Mouse (Mus musculus): ENCODE results near the gene Ctnnd2. TPM values are rescaled to one million over a fixed set of nuclear protein-coding genes. Genes with fewer than 3 reads are reported as not detected.

The Ctnnd2 gene
- total and polyA plus RNA-seq, 3 experiments = 0.16 TPM; not detected in 2

GRCm38 (mm10) chr15:30762695-30763285, 590.4 kb downstream of the Ctnnd2 start:
- H3K9me3 ChIP-seq (replicated peaks) = no peaks in the 10 kb centered on the region
- H3K36me3 ChIP-seq (replicated peaks) = no peaks in the 10 kb centered on the region
- no peaks in the 10 kb centered on the region for H3K27me3 ChIP-seq (ENCODE audit: insufficient read depth, low read length)
- ATAC-seq (ENCODE audit: extremely low read depth, insufficient number of reproducible peaks, low FRiP score, poor library complexity, severe bottlenecking) (no peak), DNase-seq (ENCODE audit: low spot score) (no peak)
- H3K4me3 ChIP-seq (ENCODE audit: low read depth, low read length) = no peak overlapping the region
- H3K4me1 ChIP-seq (ENCODE audit: insufficient read depth, low read depth, low read length) = no peaks in the 10 kb centered on the region
- TF ChIP-seq TAL1 (conservative IDR thresholded peaks at IDR 0.05; ENCODE audit: low read depth, low read length) (no peak), POLR2AphosphoS5 (IDR thresholded peaks at IDR 0.05; ENCODE audit: insufficient replicate concordance, low read depth, low read length) (no peak), GATA2 (IDR thresholded peaks at IDR 0.05; ENCODE audit: borderline replicate concordance, low read depth, low read length) (no peak), GATA1 (IDR thresholded peaks at IDR 0.05; ENCODE audit: borderline replicate concordance, low read length) (no peak), CTCF (IDR thresholded peaks at IDR 0.05; ENCODE audit: low read depth, low read length) (no peak)

- DNase-seq (ENCODE audit: low spot score) (no peak), ATAC-seq (ENCODE audit: extremely low read depth, insufficient number of reproducible peaks, low FRiP score, poor library complexity, severe bottlenecking) (no peak)
- H3K4me1 ChIP-seq (ENCODE audit: insufficient read depth, low read depth, low read length) = no peaks in the 10 kb centered on the region
- H3K27me3 ChIP-seq (ENCODE audit: insufficient read depth, low read length) = no peaks in the 10 kb centered on the region
- peaks cover 3% of the 10 kb centered on the region; the same call in 1 of the 2 replicates for H3K9me3 ChIP-seq (replicated peaks)
- H3K4me3 ChIP-seq (ENCODE audit: low read depth, low read length) = no peak overlapping the region
- no peaks in the 10 kb centered on the region for H3K36me3 ChIP-seq (replicated peaks)
- TF ChIP-seq POLR2AphosphoS5 (IDR thresholded peaks at IDR 0.05; ENCODE audit: insufficient replicate concordance, low read depth, low read length) (no peak), GATA2 (IDR thresholded peaks at IDR 0.05; ENCODE audit: borderline replicate concordance, low read depth, low read length) (no peak), CTCF (IDR thresholded peaks at IDR 0.05; ENCODE audit: low read depth, low read length) (no peak), TAL1 (conservative IDR thresholded peaks at IDR 0.05; ENCODE audit: low read depth, low read length) (no peak), GATA1 (IDR thresholded peaks at IDR 0.05; ENCODE audit: borderline replicate concordance, low read length) (no peak)
Measured at GRCm38 (mm10) chr15:30776931-30777330, 604.5 kb downstream of the Ctnnd2 start.

- Histone ChIP-seq H3K36me3 (replicated peaks) (no peaks in the 10 kb centered on the region), H3K27me3 (ENCODE audit: insufficient read depth, low read length) (no peaks in the 10 kb centered on the region), H3K9me3 (replicated peaks) (peaks cover 3% of the 10 kb centered on the region; the same call in 1 of the 2 replicates), H3K4me1 (ENCODE audit: insufficient read depth, low read depth, low read length) (no peaks in the 10 kb centered on the region), H3K4me3 (ENCODE audit: low read depth, low read length) (no peak overlapping the region)
- no peak for ATAC-seq (ENCODE audit: extremely low read depth, insufficient number of reproducible peaks, low FRiP score, poor library complexity, severe bottlenecking)
- DNase-seq (ENCODE audit: low spot score) = no peak
- no peak for TF ChIP-seq POLR2AphosphoS5 (IDR thresholded peaks at IDR 0.05; ENCODE audit: insufficient replicate concordance, low read depth, low read length)
- TF ChIP-seq GATA2 (IDR thresholded peaks at IDR 0.05; ENCODE audit: borderline replicate concordance, low read depth, low read length) = no peak
- no peak for TF ChIP-seq CTCF (IDR thresholded peaks at IDR 0.05; ENCODE audit: low read depth, low read length)
- TF ChIP-seq TAL1 (conservative IDR thresholded peaks at IDR 0.05; ENCODE audit: low read depth, low read length) = no peak
- TF ChIP-seq GATA1 (IDR thresholded peaks at IDR 0.05; ENCODE audit: borderline replicate concordance, low read length) = no peak
Measured at GRCm38 (mm10) chr15:30777801-30778200, 605.4 kb downstream of the Ctnnd2 start.

- H3K27me3 ChIP-seq (ENCODE audit: insufficient read depth, low read length) = no peaks in the 10 kb centered on the region
- ATAC-seq (ENCODE audit: extremely low read depth, insufficient number of reproducible peaks, low FRiP score, poor library complexity, severe bottlenecking) (no peak), DNase-seq (ENCODE audit: low spot score) (no peak)
- H3K36me3 ChIP-seq (replicated peaks) = no peaks in the 10 kb centered on the region
- TF ChIP-seq CTCF (IDR thresholded peaks at IDR 0.05; ENCODE audit: low read depth, low read length) = no peak
- no peak for TF ChIP-seq TAL1 (conservative IDR thresholded peaks at IDR 0.05; ENCODE audit: low read depth, low read length)
- TF ChIP-seq GATA2 (IDR thresholded peaks at IDR 0.05; ENCODE audit: borderline replicate concordance, low read depth, low read length) = no peak
- TF ChIP-seq POLR2AphosphoS5 (IDR thresholded peaks at IDR 0.05; ENCODE audit: insufficient replicate concordance, low read depth, low read length) = no peak
- TF ChIP-seq GATA1 (IDR thresholded peaks at IDR 0.05; ENCODE audit: borderline replicate concordance, low read length) = no peak
- peaks cover 3% of the 10 kb centered on the region; the same call in 1 of the 2 replicates for H3K9me3 ChIP-seq (replicated peaks)
- H3K4me1 ChIP-seq (ENCODE audit: insufficient read depth, low read depth, low read length) = no peaks in the 10 kb centered on the region
- no peak overlapping the region for H3K4me3 ChIP-seq (ENCODE audit: low read depth, low read length)
Measured at GRCm38 (mm10) chr15:30779903-30780302, 607.5 kb downstream of the Ctnnd2 start.

GRCm38 (mm10) chr15:30780977-30781376, 608.6 kb downstream of the Ctnnd2 start:
- Histone ChIP-seq H3K36me3 (replicated peaks) (no peaks in the 10 kb centered on the region), H3K27me3 (ENCODE audit: insufficient read depth, low read length) (no peaks in the 10 kb centered on the region), H3K9me3 (replicated peaks) (peaks cover 5% of the 10 kb centered on the region), H3K4me3 (ENCODE audit: low read depth, low read length) (no peak overlapping the region), H3K4me1 (ENCODE audit: insufficient read depth, low read depth, low read length) (no peaks in the 10 kb centered on the region)
- DNase-seq (ENCODE audit: low spot score) = no peak
- ATAC-seq (ENCODE audit: extremely low read depth, insufficient number of reproducible peaks, low FRiP score, poor library complexity, severe bottlenecking) = no peak
- TF ChIP-seq CTCF (IDR thresholded peaks at IDR 0.05; ENCODE audit: low read depth, low read length) = no peak
- TF ChIP-seq GATA2 (IDR thresholded peaks at IDR 0.05; ENCODE audit: borderline replicate concordance, low read depth, low read length) = no peak
- TF ChIP-seq GATA1 (IDR thresholded peaks at IDR 0.05; ENCODE audit: borderline replicate concordance, low read length) = no peak
- no peak for TF ChIP-seq TAL1 (conservative IDR thresholded peaks at IDR 0.05; ENCODE audit: low read depth, low read length)
- no peak for TF ChIP-seq POLR2AphosphoS5 (IDR thresholded peaks at IDR 0.05; ENCODE audit: insufficient replicate concordance, low read depth, low read length)

GRCm38 (mm10) chr15:30785706-30786320, 613.4 kb downstream of the Ctnnd2 start:
- DNase-seq (ENCODE audit: low spot score) = no peak
- H3K9me3 ChIP-seq (replicated peaks) = peaks cover 2% of the 10 kb centered on the region
- TF ChIP-seq TAL1 (conservative IDR thresholded peaks at IDR 0.05; ENCODE audit: low read depth, low read length) = no peak
- no peak for TF ChIP-seq POLR2AphosphoS5 (IDR thresholded peaks at IDR 0.05; ENCODE audit: insufficient replicate concordance, low read depth, low read length)
- TF ChIP-seq GATA1 (IDR thresholded peaks at IDR 0.05; ENCODE audit: borderline replicate concordance, low read length) = no peak
- TF ChIP-seq CTCF (IDR thresholded peaks at IDR 0.05; ENCODE audit: low read depth, low read length) = no peak
- TF ChIP-seq GATA2 (IDR thresholded peaks at IDR 0.05; ENCODE audit: borderline replicate concordance, low read depth, low read length) = no peak
- no peaks in the 10 kb centered on the region for H3K4me1 ChIP-seq (ENCODE audit: insufficient read depth, low read depth, low read length)
- H3K4me3 ChIP-seq (ENCODE audit: low read depth, low read length) = no peak overlapping the region
- no peaks in the 10 kb centered on the region for H3K27me3 ChIP-seq (ENCODE audit: insufficient read depth, low read length)
- ATAC-seq (ENCODE audit: extremely low read depth, insufficient number of reproducible peaks, low FRiP score, poor library complexity, severe bottlenecking) = no peak
- no peaks in the 10 kb centered on the region for H3K36me3 ChIP-seq (replicated peaks)
